Mouse (Mus musculus) CH12.LX (cell line): ENCODE results near the gene Iqcn. TPM values are rescaled to one million over a fixed set of nuclear protein-coding genes. Genes with fewer than 3 reads are reported as not detected.

Experiments
- DNase-seq: peaks from one replicate; pipeline ENCODE4 v3.0.0-alpha.2; 2013; ENCODE audit errors: extremely low read depth
- H3K27ac ChIP-seq: 2 replicates; pipeline ENCODE4 v1.5.1; 2012; ENCODE audit warnings: low read depth, mild to moderate bottlenecking, control low read depth, moderate library complexity; ENCODE audit not compliant: insufficient read depth
- H3K27me3 ChIP-seq: replicated peaks from 2 replicates; pipeline ENCODE3; 2012; ENCODE audit warnings: inconsistent platforms
- H3K36me3 ChIP-seq, 2 experiments: replicated peaks in 1 of 2; 2 replicates each; pipeline versions ENCODE3 to v1.6.1; 2012; ENCODE audit warnings: inconsistent platforms in 1 of 2, low read length in 1 of 2, mild to moderate bottlenecking in 1 of 2, mixed read lengths in 1 of 2, moderate library complexity in 1 of 2; ENCODE audit not compliant: control insufficient read depth in 1 of 2, insufficient read depth in 1 of 2
- H3K4me1 ChIP-seq, 2 experiments: 2 replicates each; pipeline ENCODE4 v1.6.1; 2012; ENCODE audit warnings: inconsistent platforms in 1 of 2, moderate library complexity in 1 of 2; ENCODE audit not compliant: insufficient read depth in 2 of 2, control insufficient read depth in 1 of 2
- H3K4me2 ChIP-seq: 2 replicates; pipeline ENCODE4 v1.6.1; 2012; ENCODE audit warnings: low read depth, mild to moderate bottlenecking, control low read depth; ENCODE audit not compliant: poor library complexity, insufficient read depth, severe bottlenecking
- H3K4me3 ChIP-seq, 3 experiments: fragments of 150-350 bp in 1 of 3; sonication (generic) in 1 of 3; replicated peaks in 1 of 3; 2 replicates each; pipeline versions ENCODE3 to v1.5.1; 2011 to 2012; ENCODE audit warnings: low read depth in 2 of 3, low read length in 2 of 3, mild to moderate bottlenecking in 2 of 3, moderate library complexity in 2 of 3, control low read depth in 1 of 3, improper control_type of control experiment in 1 of 3, inconsistent platforms in 1 of 3, mixed read lengths in 1 of 3; ENCODE audit not compliant: poor library complexity in 1 of 3
- H3K79me2 ChIP-seq: replicated peaks from 2 replicates; pipeline ENCODE4 v1.6.1; 2012; ENCODE audit warnings: mild to moderate bottlenecking, moderate library complexity; ENCODE audit not compliant: control insufficient read depth, poor library complexity, insufficient read depth, severe bottlenecking; ENCODE audit errors: extremely low read depth
- H3K9ac ChIP-seq: 2 replicates; pipeline ENCODE4 v1.6.1; 2012; ENCODE audit warnings: low read depth, mild to moderate bottlenecking, control low read depth, moderate library complexity; ENCODE audit not compliant: insufficient read depth
- H3K9me3 ChIP-seq: replicated peaks from 2 replicates; pipeline ENCODE3; 2012; ENCODE audit warnings: low read length, inconsistent platforms, mixed read lengths
- CHD1 ChIP-seq: IDR thresholded peaks from 2 replicates; pipeline ENCODE4 v1.6.1; 2012; ENCODE audit warnings: low read depth, low read length, improper control_type of control experiment, inconsistent platforms
- CHD2 ChIP-seq: IDR thresholded peaks from 2 replicates; pipeline ENCODE4 v1.6.1; 2011; ENCODE audit warnings: low read length, improper control_type of control experiment
- ELF1 ChIP-seq: IDR thresholded peaks from 2 replicates; pipeline ENCODE4 v1.6.1; 2014; ENCODE audit warnings: low read depth, mild to moderate bottlenecking, inconsistent platforms, low read length, improper control_type of control experiment
- EP300 ChIP-seq: IDR thresholded peaks from 2 replicates; pipeline ENCODE4 v1.6.1; 2011; ENCODE audit warnings: low read length, improper control_type of control experiment
- ETS1 ChIP-seq: conservative IDR thresholded peaks from 2 replicates; pipeline ENCODE4 v1.6.1; 2012; ENCODE audit warnings: low read depth, mild to moderate bottlenecking, inconsistent platforms, low read length, improper control_type of control experiment, moderate library complexity
- GABPA ChIP-seq: IDR thresholded peaks from 2 replicates; pipeline ENCODE4 v1.6.1; 2012; ENCODE audit warnings: low read depth, low read length, improper control_type of control experiment, inconsistent platforms; ENCODE audit not compliant: insufficient replicate concordance
- HCFC1 ChIP-seq: IDR thresholded peaks from 2 replicates; pipeline ENCODE4 v1.6.1; 2012; ENCODE audit warnings: low read depth, mild to moderate bottlenecking, inconsistent platforms, low read length, improper control_type of control experiment
- JUN ChIP-seq: IDR thresholded peaks from 2 replicates; pipeline ENCODE4 v1.6.1; 2011; ENCODE audit warnings: low read depth, mild to moderate bottlenecking, low read length, improper control_type of control experiment, moderate library complexity; ENCODE audit not compliant: insufficient read depth
- JUND ChIP-seq: conservative IDR thresholded peaks from 2 replicates; pipeline ENCODE4 v1.6.1; 2011; ENCODE audit warnings: low read depth, low read length, improper control_type of control experiment
- MAFK ChIP-seq: IDR thresholded peaks from 2 replicates; pipeline ENCODE4 v1.6.1; 2011; ENCODE audit warnings: low read length, improper control_type of control experiment; ENCODE audit not compliant: insufficient replicate concordance
- MEF2A ChIP-seq: IDR thresholded peaks from 2 replicates; pipeline ENCODE4 v1.6.1; 2014; ENCODE audit warnings: low read depth, mild to moderate bottlenecking, inconsistent platforms, low read length, improper control_type of control experiment, borderline replicate concordance
- MXI1 ChIP-seq: IDR thresholded peaks from 2 replicates; pipeline ENCODE4 v1.6.1; 2011; ENCODE audit warnings: mild to moderate bottlenecking, low read depth, low read length, improper control_type of control experiment
- NRF1 ChIP-seq: IDR thresholded peaks from 2 replicates; pipeline ENCODE4 v1.6.1; 2014; ENCODE audit warnings: low read depth, mild to moderate bottlenecking, inconsistent platforms, low read length, improper control_type of control experiment, moderate library complexity
- POLR2A ChIP-seq: IDR thresholded peaks from 2 replicates; pipeline ENCODE4 v1.6.1; 2011; ENCODE audit warnings: low read depth, mild to moderate bottlenecking, improper control_type of control experiment, low read length
- POLR2AphosphoS2 ChIP-seq: IDR thresholded peaks from 2 replicates; pipeline ENCODE4 v1.6.1; 2011; ENCODE audit warnings: low read depth, low read length, improper control_type of control experiment
- RAD21 ChIP-seq: IDR thresholded peaks from 2 replicates; pipeline ENCODE4 v1.6.1; 2011; ENCODE audit warnings: low read depth, mild to moderate bottlenecking, low read length, improper control_type of control experiment, moderate library complexity
- RCOR1 ChIP-seq: conservative IDR thresholded peaks from 2 replicates; pipeline ENCODE4 v1.6.1; 2012; ENCODE audit warnings: low read depth, mild to moderate bottlenecking, inconsistent platforms, low read length, improper control_type of control experiment
- SIN3A ChIP-seq: IDR thresholded peaks from 2 replicates; pipeline ENCODE4 v1.6.1; 2012; ENCODE audit warnings: low read length, improper control_type of control experiment, inconsistent platforms
- TCF12 ChIP-seq: IDR thresholded peaks from 2 replicates; pipeline ENCODE4 v1.6.1; 2014; ENCODE audit warnings: low read depth, mild to moderate bottlenecking, inconsistent platforms, low read length, improper control_type of control experiment
- UBTF ChIP-seq: IDR thresholded peaks from 2 replicates; pipeline ENCODE4 v1.6.1; 2012; ENCODE audit warnings: low read depth, mild to moderate bottlenecking, inconsistent platforms, low read length, improper control_type of control experiment, moderate library complexity
- ZNF384 ChIP-seq: IDR thresholded peaks from 2 replicates; pipeline ENCODE4 v1.6.1; 2012; ENCODE audit warnings: low read depth, low read length, improper control_type of control experiment, inconsistent platforms
- dilution Hi-C: fragments of 300-500 bp; cut with MboI; formaldehyde crosslinking; loops from 2 replicates; pipeline ENCODE4 v1.14.3; 2020; ENCODE audit warnings: low sequenced_read_pairs; ENCODE audit not compliant: extremely low pct_unique_long_range_greater_than_20kb, extremely low pct_ligation_motif_present
- in situ Hi-C: fragments of 300-500 bp; cut with MboI; formaldehyde crosslinking; loops from 3 replicates; pipeline ENCODE4 v1.14.3; 2019; ENCODE audit warnings: low sequenced_read_pairs, low pct_ligation_motif_present, low pct_unique_long_range_greater_than_20kb, mixed read lengths
- polyA plus RNA-seq: library from polyadenylated mRNA; unstranded; fragments of >175 nt; gene quantifications from 2 replicates; pipeline ENCODE4 v1.2.1, GENCODE M21; 2012; ENCODE audit warnings: low read depth; ENCODE audit not compliant: insufficient read length
- total RNA-seq, 2 experiments: library from RNA; depleted of rRNA; stranded (reverse); fragments of 300-350 nt in 1 of 2; fragments of >200 nt in 1 of 2; gene quantifications; 2 replicates each; pipeline ENCODE4 v1.2.3; 2012 to 2014

The Iqcn gene
- total and polyA plus RNA-seq, 3 experiments, result 0.07 TPM; not detected in 2

- Histone ChIP-seq H3K36me3 (peaks cover 0 to 31% of the 10 kb centered on the region in 2 experiments), H3K4me3 (peak overlapping the region; percentile 80 to 99 (median 82)), H3K9ac (peak overlapping the region; percentile 99), H3K27me3 (no peaks in the 10 kb centered on the region), H3K4me2 (no peak overlapping the region), H3K79me2 (peaks cover 23% of the 10 kb centered on the region), H3K9me3 (no peaks in the 10 kb centered on the region), H3K4me1 (peaks cover 11 to 53% of the 10 kb centered on the region in 2 experiments), H3K27ac (peak overlapping the region; percentile 92)
- TF ChIP-seq CHD1 (peak; percentile 49; the same call in 1 of the 2 replicates), SIN3A (no peak), ELF1 (peak; percentile 0; the same call in 1 of the 2 replicates), UBTF (peak; percentile 90)
- in situ Hi-C loops, result no loop called here
- no peak for DNase-seq
- dilution Hi-C loops, result no loop called here
Measured at GRCm38 (mm10) chr8:70699116-70699833, 4.0 kb upstream of the Iqcn start.

DNA sequence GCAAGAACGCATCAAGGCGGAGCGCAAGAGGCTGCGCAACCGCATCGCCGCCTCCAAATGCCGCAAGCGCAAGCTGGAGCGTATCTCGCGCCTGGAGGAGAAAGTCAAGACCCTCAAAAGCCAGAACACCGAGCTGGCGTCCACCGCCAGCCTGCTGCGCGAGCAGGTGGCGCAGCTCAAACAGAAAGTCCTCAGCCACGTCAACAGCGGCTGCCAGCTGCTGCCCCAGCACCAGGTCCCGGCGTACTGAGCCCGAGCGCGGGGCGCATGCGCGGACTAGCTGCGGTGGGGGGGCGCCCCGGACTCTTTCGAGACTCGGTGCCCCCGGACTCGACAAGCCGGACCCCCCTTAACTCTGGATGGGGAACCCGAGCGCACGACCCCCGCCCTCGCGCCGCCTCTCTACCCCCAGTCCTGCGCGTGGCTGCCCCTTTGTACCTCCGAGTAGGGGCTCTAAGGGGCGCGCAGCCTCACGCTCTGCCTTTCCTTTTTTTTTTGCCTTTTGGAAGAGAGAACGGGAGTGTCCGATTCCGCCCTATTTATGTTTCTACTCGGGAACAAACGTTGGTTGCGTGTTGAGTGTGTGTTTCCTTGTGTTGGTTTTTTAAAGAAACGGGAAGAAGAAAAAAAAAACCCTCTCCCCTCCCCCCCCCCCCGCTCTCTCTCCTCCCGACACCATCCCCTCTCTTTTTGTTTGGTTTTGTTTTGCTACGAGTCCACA is 3.3 kb upstream of the Iqcn start:
- Histone ChIP-seq H3K36me3 (peaks cover 0 to 31% of the 10 kb centered on the region in 2 experiments), H3K79me2 (peaks cover 23% of the 10 kb centered on the region), H3K4me3 (peak overlapping the region; percentile 80 to 99 (median 82)), H3K27me3 (no peaks in the 10 kb centered on the region), H3K9me3 (no peaks in the 10 kb centered on the region), H3K4me2 (no peak overlapping the region), H3K27ac (peak overlapping the region; percentile 92), H3K4me1 (peaks cover 8 to 47% of the 10 kb centered on the region in 2 experiments), H3K9ac (peak overlapping the region; percentile 99)
- dilution Hi-C loops (no loop called here), in situ Hi-C loops (no loop called here)
- peak; percentile 64 for DNase-seq
- TF ChIP-seq MXI1 (peak; percentile 1; the same call in 1 of the 2 replicates), POLR2A (peak; percentile 39; the same call in 1 of the 2 replicates), ETS1 (no peak), CHD1 (peak; percentile 64; the same call in 1 of the 2 replicates), NRF1 (peak; percentile 85), RAD21 (no peak), MAFK (no peak)

DNA sequence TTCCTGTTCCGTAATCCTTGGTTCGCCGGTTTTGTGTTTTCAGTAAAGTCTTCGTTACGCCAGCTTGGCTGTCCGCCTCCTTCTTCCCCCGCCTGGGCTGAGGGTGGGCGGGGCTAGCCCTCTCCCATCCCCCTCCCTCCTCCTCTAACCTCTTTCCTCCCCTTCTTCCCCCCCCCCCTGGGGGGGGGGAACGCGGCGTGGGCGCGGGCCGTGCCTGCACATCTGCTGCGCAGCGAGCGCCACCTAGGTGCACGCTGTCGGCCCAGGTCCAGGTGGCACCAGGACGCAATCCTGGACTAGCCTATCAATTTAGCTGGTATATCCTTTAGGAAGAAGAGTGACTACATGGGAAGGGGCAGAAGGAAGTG is 2.7 kb upstream of the Iqcn start:
- Histone ChIP-seq H3K36me3 (peaks cover 0 to 31% of the 10 kb centered on the region in 2 experiments), H3K4me2 (peak overlapping the region; percentile 86), H3K4me1 (peaks cover 8 to 44% of the 10 kb centered on the region in 2 experiments), H3K27ac (no peak overlapping the region), H3K9me3 (no peaks in the 10 kb centered on the region), H3K79me2 (peaks cover 23% of the 10 kb centered on the region), H3K4me3 (peak overlapping the region; percentile 80 to 99 (median 82)), H3K27me3 (no peaks in the 10 kb centered on the region), H3K9ac (peak overlapping the region; percentile 99)
- peak; percentile 90 for DNase-seq
- dilution Hi-C loops, result no loop called here
- in situ Hi-C loops, result no loop called here
- no peak for TF ChIP-seq ZNF384
- no peak for TF ChIP-seq JUN
- peak; percentile 75 for TF ChIP-seq TCF12
- peak; percentile 49 for TF ChIP-seq HCFC1
- TF ChIP-seq GABPA, result no peak
- no peak for TF ChIP-seq JUND
- TF ChIP-seq UBTF, result no peak
- TF ChIP-seq MEF2A, result peak; percentile 47; the same call in 1 of the 2 replicates
- TF ChIP-seq RAD21, result peak; percentile 80
- TF ChIP-seq SIN3A, result peak; percentile 78
- peak; percentile 94 for TF ChIP-seq CHD2
- TF ChIP-seq EP300, result 0 out of 2 replicates have a peak, but pooled peaks have one; percentile 7
- no peak; the same call in 1 of the 2 replicates for TF ChIP-seq POLR2AphosphoS2
- TF ChIP-seq MAFK, result no peak
- TF ChIP-seq RCOR1, result no peak
- peak; percentile 56 for TF ChIP-seq POLR2A
